Mouse (Mus musculus) urinary bladder, postnatal 10 days (tissue): Measurements from ENCODE around the gene Wnt3a.
A peak's percentile ranks its signal among the peaks of the same experiment; 100 is the strongest.
"Not testable (repeated sequence)": the region's sequence is repeated elsewhere in the genome, so short reads cannot be mapped to it uniquely, and the experiment has no call there.

Experiments used
- DNase-seq: peaks from one replicate; pipeline ENCODE4 v3.0.0; 2022; ENCODE audit warnings: low spot score

The Wnt3a gene

DNA sequence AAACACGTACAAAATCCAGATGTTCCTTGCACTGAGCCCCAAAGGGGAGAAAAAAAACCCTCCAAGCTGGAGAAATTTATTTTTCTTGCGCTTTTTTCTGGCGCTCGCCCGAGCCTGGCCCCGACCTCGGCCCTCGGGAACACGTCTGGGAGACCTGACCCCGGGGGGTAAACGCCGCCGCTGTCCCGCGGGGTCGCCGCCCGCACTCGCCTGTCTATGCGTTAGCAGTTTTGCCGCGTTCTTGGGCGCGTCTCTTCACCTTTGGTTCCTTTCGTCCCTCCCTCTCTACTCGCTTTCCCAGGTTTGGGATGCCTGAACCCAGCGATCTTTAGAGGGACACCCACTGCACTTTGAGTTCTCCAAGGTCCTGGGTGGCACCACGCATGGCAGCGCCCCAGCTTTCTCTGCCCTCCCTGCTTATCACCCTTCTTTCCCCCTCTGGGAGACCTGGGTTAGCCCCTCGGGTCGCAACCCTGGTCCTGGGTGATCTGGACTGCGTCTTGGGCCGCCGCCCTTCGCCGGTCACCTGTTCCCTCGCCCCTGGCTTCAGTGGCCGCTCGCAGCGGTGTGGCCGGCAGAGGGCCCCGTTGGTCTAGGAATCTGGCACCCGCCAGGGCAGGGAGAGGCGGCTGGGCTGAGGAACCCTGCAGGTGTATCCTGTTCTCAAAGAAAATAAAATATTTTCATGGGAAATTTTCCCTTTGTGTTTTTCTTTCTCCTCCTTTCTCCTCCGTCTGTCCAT is 17.0 kb upstream of the Wnt3a start:
- DNase-seq = peak; percentile 75

DNA sequence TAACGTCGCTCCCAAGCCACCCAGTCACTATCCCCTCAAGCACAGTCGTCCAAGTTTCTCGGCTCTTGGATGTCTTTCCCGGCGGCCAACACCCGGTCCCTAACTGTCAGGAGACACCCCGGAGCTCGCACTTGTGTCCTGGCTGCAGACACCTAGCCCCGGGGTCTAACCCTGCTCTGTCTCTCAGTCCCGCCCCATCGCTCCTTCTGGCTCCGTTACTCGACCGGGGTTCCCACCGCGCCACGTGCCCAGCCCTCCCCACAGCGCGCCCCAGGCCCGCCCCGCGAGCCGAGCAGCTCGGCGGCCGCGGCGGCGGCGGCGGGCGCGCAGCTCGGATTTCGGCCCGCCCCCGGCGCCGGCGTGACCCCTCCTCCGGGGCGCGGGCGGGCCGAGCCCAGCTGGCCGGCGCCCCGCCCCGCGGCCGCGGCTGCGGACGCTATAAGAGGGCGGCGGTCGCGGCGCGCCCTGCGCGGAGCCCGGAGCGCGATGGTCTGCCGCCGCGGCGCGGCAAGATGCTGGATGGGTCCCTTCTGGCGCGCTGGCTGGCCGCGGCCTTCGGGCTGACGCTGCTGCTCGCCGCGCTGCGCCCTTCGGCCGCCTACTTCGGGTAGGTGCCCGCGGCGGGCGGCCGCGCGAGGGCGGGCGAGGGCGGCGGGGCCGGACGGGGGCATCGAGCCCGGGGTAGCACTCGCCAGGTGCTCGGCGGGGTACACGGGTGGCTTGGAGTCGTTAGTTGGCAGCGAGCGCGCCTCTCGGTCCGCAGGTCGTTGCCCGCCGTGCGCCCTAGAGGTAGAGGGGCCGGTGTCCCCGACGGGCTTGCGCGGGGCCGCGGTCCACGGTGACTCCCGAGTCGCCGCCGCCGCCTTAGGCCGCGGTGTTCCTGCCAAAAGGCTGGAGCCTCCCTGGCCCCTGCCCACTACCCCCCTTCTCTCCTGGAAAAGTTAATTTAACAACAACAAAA is 16.2 kb upstream of the Wnt3a start, which contains the start of gene Wnt9a:
TSS of gene Wnt9a (plus strand) at position 468 of the 961 bp plus-strand sequence.
- no peak for DNase-seq

DNA sequence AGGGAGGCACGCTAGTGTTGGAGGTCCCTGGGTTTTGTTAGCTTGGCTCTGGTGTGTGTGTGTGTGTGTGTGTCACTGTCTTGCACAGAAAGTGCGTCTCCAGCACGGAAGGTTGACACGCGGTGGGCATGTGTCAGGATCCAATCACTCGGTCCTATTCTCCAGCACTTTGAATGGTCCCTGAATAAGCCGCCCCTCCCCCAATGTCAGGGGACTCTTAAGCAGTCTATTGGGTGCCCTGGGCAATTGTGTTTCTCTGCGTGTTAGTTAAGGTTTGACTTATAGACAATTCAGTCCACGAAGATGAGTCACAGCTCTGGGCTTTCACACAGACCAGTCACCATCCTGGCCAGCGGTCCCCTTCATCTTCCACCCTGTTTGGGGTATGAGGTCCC is 15.3 kb upstream of the Wnt3a start:
- no peak for DNase-seq

DNA sequence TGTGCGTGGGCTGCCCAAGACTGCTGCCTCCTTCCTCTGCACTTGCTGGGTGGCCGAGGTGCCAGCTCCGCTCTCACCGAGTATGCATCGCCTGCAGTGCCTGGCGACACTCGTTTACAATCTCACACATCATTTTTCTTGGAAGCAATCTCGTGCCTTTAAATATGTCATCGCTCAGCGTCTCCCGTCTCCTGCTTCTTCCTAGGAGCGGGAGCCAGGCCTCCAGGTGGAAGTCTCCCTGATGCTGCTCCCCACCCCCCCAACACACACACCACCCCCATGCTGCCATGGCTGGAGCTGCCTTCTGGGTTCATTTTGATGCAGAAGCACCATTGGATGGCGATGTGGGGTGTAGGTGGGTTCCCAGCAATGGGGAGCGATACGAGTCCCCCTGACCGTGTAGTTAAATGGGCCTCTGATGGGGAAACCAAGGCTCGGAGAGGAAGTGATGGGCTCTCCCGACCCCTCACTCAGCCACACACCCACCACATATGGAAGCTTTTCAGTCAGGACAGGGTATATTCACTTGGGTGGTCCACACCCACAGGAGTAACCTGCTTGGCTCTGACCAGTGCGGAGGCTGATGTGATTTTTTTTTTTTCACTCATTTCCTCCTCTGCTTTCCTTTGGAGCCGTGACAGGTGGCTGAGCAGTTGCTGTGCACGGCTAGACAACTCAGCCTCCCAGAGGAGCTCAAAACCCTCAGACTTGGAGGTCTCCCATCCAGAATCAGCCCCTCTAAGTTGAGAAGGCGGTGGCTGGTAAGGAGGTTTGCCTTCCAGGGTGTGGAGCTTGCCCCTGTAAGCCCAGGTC is 14.7 kb upstream of the Wnt3a start:
- no peak for DNase-seq

DNA sequence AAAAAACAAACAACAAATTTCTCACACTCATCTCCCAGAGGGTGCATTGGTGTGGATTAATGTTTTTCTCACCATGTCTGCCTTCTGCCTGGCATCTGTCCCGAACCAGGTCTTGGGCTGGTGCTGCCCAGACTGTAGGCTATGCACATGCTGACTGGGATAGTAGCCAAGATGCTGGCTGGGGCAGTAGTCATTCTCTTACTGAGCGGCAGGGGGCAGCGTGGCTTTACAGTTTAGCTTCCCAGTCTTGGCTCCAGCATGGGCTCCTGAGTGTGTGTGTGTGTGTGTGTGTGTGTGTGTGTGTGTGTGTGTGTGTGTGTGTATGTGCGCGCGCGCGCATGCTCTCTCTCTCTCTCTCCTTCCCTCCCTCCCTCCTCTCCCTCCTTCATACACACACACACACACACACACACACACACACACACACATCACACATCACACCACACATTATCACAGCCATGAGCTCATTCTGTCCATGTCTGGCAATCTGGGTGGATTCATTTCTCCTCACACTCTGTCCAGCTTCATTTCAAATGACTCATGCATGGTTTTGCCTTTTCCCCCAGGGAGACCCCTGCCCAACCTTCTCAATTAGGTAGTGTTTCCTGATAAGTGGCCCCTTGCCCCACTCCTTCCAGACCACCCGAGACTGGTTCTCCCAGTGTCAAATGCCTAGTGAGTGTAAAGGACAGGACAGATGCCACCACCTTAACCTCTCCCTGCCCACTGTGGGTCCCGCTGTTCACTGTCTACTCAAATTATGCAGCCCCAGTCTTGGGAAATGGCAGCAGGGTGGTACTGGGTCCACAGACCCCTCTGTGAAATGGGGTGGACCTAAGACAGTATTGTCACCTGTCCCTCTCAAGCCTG is 12.4 kb upstream of the Wnt3a start:
- peak; percentile 54 for DNase-seq

DNA sequence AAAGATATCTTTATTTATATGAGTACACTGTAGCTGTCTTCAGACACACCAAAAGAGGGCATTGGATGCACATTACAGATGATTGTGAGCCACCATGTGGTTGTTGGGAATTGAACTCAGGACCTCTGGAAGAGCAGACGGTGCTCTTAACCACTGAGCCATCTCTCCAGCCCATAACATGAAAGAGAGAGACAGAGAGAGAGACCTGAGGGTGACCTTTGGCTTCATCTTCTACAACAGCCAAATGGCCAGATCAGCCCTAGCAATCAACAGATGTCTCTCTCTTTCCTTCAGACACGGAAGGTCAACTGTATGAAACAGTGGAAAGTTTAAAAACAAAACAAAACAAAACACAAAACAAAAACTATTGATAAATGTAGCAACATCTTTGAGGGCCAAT is 10.5 kb upstream of the Wnt3a start:
- not testable (repeated sequence) for DNase-seq

DNA sequence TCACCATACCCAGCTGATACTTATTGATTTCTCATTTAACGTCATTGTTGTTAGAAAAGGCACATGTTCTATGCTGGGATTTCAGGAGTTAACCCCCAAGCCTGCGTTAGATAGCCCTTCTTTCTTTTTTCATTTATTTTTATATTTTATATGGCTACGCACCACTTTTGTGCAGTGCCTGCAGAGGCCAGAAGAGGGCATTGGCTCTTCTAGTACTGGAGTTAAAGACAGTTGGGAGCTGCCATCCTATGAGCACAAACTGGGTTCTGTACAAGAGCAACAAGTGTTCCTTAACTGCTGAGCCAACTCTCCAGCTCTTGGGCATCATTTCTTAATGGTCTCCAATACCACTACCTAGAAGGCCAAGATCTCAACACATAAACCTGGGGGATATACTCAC is 9.6 kb upstream of the Wnt3a start:
- DNase-seq = no peak

DNA sequence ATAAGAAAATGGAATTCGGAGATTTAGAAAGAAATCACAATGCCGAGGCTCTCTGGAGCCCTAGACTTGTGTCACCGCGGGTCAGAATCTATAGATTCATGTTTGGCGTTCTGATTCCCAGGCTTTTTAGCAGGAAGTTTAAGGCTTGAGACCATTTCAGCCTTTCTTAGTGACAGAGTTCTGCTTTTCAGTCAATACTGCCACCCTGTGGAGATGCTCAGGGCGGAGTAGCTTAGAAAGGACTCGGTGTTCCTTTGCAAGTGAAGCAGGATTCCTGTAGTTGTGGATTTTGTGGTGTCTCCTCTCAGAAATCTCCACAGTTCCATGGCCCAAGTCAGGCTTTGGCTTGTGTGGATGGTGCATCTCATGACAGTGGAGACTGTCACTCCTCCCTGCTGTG is 7.4 kb upstream of the Wnt3a start:
- DNase-seq = no peak

DNA sequence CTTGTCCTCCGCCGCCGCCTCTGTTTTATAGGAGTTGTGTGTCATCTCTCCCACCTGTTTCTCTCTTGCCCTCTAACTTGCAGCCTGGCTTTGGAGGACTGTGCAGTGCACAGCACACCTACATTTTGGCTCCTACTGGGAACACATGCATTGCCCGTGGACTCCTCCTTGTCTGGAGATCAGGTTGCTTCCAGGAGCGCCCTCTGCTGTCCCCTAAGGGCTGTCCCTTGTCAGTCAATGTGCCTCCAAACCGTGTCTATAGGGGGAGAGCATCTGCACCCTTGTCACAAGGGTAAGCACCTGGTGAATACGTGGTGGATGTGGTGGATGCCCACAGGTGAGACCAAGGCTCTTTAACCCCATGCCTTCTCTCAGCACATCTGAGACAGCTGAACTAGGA is 3.1 kb upstream of the Wnt3a start:
- DNase-seq = no peak

DNA sequence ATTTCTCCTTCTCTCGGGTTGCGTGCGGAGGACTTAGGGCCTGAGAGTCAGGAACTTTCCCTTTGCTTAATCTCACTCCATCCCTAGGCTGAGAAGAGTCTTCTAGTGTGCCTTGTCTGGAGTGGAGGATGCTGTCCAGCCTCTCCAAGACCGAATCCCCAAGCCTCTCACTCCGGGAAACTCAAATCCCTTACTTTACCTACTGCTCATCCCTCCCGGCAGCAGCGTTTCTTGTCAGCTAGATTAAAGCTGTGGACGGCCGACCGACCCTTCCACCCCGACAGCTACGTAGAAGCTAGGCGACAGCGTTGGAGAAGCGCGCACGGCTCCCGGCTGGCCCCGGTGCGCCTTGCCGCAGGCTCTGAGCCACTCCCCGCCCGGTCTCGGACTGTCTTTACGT is 846 bp downstream of the Wnt3a start:
- no peak for DNase-seq

DNA sequence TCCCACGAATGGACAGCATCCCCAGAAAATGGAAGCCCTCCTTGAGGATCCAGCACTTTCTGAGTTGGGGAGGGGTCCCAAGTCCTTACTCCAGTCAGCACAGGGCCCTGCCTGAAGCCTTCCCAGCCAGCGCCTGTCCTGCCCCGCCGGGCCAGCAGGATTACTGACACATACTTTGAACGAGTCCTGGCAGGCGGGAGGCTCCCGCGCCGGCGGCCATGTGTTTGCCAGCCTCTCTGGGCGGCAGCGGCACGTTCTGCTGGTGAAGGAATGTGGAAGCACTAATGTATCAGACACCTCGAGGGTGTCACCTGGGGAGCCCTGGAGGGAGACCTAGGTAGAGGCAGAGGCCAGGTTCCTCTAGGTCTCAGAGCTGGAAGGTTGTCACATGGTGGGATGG is 6.4 kb downstream of the Wnt3a start:
- DNase-seq = no peak

DNA sequence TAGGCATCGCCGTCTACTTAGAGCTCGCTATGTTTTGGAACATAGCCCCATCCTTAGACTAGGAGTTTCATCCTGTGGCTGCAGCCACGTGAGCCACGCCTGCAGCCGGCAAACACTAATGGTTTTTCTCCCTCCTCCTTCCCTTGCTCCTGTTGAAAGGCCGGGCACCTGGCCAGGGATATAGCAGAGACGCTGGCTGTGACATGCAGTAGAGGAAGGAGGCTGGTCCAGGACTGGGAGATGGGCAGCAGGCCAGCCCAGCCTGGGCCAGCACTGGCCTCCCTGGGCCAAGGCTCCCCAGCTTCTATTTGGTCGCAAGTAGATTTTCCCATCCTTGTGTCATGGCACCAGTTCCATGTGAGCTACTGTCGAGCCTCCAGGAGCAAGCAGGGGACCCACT is 7.6 kb downstream of the Wnt3a start:
- DNase-seq = no peak

DNA sequence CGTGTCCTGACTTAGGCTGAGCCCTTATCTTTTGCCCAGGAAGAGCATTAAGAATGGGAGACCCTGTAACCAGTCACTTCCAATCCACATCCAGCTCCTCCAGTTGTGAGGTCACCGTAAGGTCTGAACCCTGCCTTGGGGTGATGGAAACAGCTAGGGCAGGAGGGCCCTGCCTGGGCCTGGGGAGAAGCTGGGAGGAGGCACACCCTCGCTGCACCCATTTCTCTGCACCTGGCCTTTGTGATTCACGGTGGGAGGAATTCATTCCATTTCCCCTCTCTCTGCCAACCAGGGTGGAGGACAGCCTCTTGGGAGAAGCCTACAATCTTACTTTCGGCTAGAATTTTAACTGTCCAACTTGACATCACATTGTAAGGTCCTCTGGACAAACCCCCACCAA is 8.4 kb downstream of the Wnt3a start:
- DNase-seq = no peak

DNA sequence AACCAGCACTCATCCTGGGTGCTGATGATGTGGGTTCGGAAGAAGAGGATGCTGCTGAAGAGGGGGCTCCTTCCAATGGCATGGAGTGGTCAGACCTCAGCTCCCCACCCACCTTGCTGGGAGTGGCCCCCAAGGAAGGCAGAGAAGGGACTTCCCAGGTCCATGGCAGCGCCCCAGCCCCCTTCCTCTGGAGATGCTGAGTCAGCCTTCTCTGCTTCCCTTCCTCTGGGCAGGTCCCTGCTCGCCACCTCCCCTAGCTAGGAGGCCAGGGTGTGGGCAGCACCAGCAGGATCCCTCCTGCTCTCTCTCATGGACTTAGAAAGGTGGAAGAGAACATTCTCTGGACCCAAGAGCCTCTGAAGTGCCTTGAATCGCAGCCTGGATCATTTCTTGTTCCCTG is 12.5 kb downstream of the Wnt3a start:
- no peak for DNase-seq

DNA sequence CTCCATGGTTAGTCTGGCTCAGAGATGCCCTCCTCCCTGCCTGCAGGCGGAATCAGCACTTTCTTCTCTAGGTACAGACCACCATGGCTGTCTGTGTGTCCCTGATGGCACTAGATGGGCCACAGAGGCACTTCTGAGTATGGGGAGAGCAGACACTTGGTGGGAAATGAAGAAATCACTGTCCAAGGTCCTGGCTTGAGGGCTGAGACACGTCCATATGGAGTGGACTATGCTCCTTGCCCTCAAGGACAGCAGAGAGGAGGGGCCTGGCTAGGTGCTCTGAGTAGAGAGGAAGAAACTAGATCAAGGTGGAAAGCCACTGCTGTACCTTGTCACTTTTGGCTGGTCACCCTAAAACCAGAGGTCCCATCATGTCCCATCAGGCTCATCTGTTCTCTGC is 13.7 kb downstream of the Wnt3a start:
- DNase-seq = no peak

DNA sequence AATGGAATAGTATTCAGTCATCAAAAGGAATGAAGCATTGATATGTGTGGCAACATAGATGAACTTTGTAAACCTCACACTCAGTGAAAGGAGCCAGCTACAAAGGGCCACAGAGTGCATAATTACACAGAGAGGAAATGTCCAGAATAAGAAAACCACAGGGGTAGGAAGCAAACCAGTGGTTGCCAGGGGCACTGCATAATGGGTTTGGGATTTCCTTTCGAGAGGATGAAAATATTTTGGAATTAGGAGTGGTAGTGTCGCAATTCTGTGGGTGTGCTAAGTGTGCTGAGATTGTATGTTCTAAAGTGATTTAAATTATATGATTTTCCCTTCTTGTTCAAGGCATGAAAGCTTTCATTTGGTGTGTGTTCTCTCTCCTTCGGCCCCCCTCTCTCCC is 16.4 kb downstream of the Wnt3a start:
- no peak for DNase-seq

DNA sequence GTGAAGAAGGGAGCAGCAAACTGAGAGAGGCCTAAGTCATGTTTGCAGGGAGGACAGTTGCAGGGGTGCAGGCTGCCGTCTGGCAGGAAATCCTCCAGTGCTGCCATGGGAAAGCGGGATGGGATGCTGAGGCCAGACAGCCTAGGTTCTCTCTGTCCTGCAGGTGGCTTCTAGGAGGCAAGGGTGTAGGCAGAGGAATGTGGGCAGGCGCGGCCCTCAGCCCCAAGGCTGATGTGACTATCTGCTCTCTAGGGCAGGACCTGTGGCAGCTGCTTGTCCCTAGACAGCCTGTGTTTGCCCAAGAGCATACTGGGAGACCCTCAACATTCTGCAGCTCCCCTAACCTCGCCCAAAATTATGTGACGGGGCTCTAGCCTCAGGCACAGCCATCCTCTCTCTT is 23.8 kb downstream of the Wnt3a start:
- DNase-seq = no peak

DNA sequence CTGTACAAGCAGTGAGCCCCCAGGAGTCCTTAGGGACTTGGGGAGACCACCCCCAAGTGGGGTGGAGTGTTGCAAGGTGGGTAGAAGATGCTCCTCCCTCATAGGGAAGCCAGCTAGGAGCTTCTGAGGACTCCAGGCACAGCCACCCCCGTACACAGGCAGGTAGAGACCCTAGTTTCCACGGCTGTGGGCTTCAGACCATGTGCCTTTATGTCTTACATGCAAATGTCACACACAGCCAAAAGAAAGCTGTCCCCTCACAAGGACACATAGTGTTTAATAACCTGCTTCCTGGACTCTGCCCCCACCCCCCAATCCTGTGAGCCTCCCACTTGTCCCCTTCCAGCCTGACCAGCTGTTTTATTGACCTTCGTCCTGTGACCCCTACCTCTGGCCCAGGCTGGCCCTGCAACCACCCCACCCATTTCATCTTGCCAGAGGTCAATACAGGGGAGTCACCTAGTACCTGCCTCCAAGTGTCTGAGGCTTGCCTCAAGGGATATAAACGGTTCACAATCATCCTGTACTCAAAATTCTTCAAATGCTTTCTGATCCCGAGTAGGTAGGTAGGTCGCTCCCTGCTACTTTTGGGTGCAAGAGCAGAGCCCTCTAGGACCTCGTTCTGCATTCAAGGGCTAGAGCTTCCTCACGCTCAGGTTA is 25.3 kb downstream of the Wnt3a start:
- no peak for DNase-seq

DNA sequence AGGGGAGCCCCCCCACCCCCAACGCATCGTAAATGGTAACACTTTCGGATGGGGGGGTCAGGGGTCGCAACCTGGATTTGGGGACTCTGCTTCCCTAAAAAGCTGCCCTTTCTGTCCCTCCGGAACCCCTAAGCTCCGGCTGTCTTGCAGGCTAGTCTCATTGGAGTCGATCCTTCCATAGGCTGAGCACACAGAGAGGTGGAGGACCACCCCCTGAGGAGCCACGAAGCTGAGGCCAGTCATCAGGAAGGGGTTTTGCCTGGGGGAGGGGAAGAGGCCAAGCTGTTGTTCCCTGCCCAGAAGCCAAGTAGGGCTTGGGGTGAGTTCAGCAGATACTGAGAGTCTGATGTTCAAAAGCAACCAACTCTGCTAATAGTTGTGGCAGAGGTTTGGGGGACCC is 26.0 kb downstream of the Wnt3a start:
- DNase-seq = no peak

DNA sequence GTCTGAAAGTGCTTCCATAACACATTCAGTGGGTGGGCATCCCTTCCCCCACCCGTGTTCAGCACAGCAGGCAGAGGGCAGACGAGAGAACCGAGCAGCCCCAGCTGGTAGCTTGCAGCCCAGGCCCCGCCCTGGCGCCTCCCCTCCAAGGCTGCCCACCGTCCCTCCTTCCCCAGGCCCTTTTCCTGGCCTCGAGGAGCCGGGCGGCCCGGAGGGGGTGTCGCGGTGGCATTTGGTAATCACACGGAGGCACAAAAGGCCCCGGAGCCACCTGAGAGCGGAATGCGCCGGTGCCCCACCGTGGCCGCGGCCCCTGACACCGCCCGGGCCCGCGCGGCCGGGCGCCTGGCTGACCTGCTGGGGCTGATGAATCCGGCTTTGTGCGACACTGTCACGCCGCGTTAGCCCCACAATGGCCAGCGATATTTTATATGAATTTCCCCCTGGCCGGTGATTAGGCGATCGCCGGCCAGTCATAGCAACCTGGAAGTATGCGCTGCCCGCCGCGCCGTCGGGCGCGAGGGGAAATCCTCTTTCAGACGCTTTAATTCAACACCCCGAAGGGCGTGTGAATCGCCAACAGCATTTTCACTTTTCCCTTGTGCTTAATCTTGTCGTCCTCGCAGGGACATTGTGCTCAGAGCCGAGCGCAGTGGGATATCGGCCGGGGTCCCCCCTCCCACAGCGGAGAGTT is 26.5 kb downstream of the Wnt3a start:
- DNase-seq = no peak
